Mouse (Mus musculus): Measurements from ENCODE around the gene Ncoa5. TPM values are rescaled to one million over a fixed set of nuclear protein-coding genes. Genes with fewer than 3 reads are reported as not detected.

Gene Ncoa5
- polyA plus RNA-seq, 1 experiment from 2014 or later = 85.6 TPM

GRCm38 (mm10) chr2:164991808-164992207 is 42.9 kb downstream of the Ncoa5 start:
- no peak overlapping the region for H3K27ac ChIP-seq (ENCODE audit: low read depth, low read length)
- H3K27me3 ChIP-seq (ENCODE audit: control insufficient read depth, insufficient read depth, low read length) = peaks cover 3% of the 10 kb centered on the region
- H3K4me2 ChIP-seq = no peak overlapping the region
- no peaks in the 10 kb centered on the region for H3K36me3 ChIP-seq (ENCODE audit: control insufficient read depth, insufficient read depth, low read length)
- 49% methylated on average over 10 of the region's 10 CpGs for WGBS
- ATAC-seq (ENCODE audit: low FRiP score) = no peak
- no peak overlapping the region for H3K9ac ChIP-seq (ENCODE audit: low read length)
- H3K4me3 ChIP-seq (ENCODE audit: low read depth, low read length) = no peak overlapping the region
- DNase-seq (ENCODE audit: low spot score, missing footprints) = no peak
- no peaks in the 10 kb centered on the region for H3K4me1 ChIP-seq (ENCODE audit: control insufficient read depth, insufficient read depth, low read length)
- H3K9me3 ChIP-seq (ENCODE audit: control insufficient read depth, low read length) = no peaks in the 10 kb centered on the region

DNA sequence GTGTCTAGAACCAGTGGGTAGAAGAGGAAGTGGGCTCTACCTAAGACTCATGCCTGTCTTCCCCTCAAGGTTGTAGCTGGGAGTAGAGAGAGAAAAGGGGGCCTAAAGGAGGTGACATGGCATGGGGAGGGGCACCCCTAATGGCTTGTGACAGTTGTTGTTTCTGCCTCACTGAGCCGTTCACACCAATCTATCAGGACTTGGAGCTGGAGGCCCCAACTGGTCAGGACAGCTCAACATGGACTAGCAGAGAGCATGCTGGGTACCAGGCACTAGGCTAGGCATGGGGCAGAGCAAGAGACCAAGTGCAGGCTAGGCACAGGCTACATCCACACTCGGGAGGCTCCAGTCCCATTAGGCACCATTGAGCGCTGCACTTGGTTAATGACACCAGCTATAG is 43.6 kb downstream of the Ncoa5 start:
- WGBS = 83% methylated on average over 3 of the region's 3 CpGs
- H3K4me3 ChIP-seq (ENCODE audit: low read depth, low read length) = no peak overlapping the region
- ATAC-seq (ENCODE audit: low FRiP score) = no peak

GRCm38 (mm10) chr2:164988777-164989176 is 45.9 kb downstream of the Ncoa5 start:
- Histone ChIP-seq H3K9me3 (ENCODE audit: control insufficient read depth, low read length) (no peaks in the 10 kb centered on the region), H3K27ac (ENCODE audit: low read depth, low read length) (no peak overlapping the region), H3K4me2 (no peak overlapping the region), H3K4me3 (ENCODE audit: low read depth, low read length) (no peak overlapping the region), H3K4me1 (ENCODE audit: control insufficient read depth, insufficient read depth, low read length) (peaks cover 4% of the 10 kb centered on the region; the same call in 1 of the 2 replicates), H3K27me3 (ENCODE audit: control insufficient read depth, insufficient read depth, low read length) (no peaks in the 10 kb centered on the region), H3K9ac (ENCODE audit: low read length) (no peak overlapping the region), H3K36me3 (ENCODE audit: control insufficient read depth, insufficient read depth, low read length) (no peaks in the 10 kb centered on the region)
- peak; percentile 73 for DNase-seq (ENCODE audit: low spot score, missing footprints)
- ATAC-seq (ENCODE audit: low FRiP score) = no peak
- 72% methylated on average over 13 of the region's 13 CpGs for WGBS

More for the DNA sequence above, 43.6 kb downstream of the Ncoa5 start:
- H3K36me3 ChIP-seq (ENCODE audit: control insufficient read depth, insufficient read depth, low read length) = no peaks in the 10 kb centered on the region
- H3K27me3 ChIP-seq (ENCODE audit: control insufficient read depth, insufficient read depth, low read length) = no peaks in the 10 kb centered on the region; the same call in 1 of the 2 replicates
- no peak overlapping the region for H3K9ac ChIP-seq (ENCODE audit: low read length)
- H3K9me3 ChIP-seq (ENCODE audit: control insufficient read depth, low read length) = no peaks in the 10 kb centered on the region
- DNase-seq (ENCODE audit: low spot score, missing footprints) = no peak
- H3K4me2 ChIP-seq = no peak overlapping the region
- no peaks in the 10 kb centered on the region for H3K4me1 ChIP-seq (ENCODE audit: control insufficient read depth, insufficient read depth, low read length)
- no peak overlapping the region for H3K27ac ChIP-seq (ENCODE audit: low read depth, low read length)

GRCm38 (mm10) chr2:164986371-164987027 is 48.2 kb downstream of the Ncoa5 start:
- H3K4me2 ChIP-seq = no peak overlapping the region
- peaks cover 4% of the 10 kb centered on the region; the same call in 1 of the 2 replicates for H3K4me1 ChIP-seq (ENCODE audit: control insufficient read depth, insufficient read depth, low read length)
- no peaks in the 10 kb centered on the region for H3K27me3 ChIP-seq (ENCODE audit: control insufficient read depth, insufficient read depth, low read length)
- H3K9ac ChIP-seq (ENCODE audit: low read length) = no peak overlapping the region
- no peak overlapping the region for H3K27ac ChIP-seq (ENCODE audit: low read depth, low read length)
- DNase-seq (ENCODE audit: low spot score, missing footprints) (no peak), ATAC-seq (ENCODE audit: low FRiP score) (no peak)
- H3K9me3 ChIP-seq (ENCODE audit: control insufficient read depth, low read length) = no peaks in the 10 kb centered on the region
- no peak overlapping the region for H3K4me3 ChIP-seq (ENCODE audit: low read depth, low read length)
- 73% methylated on average over 14 of the region's 14 CpGs for WGBS
- H3K36me3 ChIP-seq (ENCODE audit: control insufficient read depth, insufficient read depth, low read length) = no peaks in the 10 kb centered on the region

DNA sequence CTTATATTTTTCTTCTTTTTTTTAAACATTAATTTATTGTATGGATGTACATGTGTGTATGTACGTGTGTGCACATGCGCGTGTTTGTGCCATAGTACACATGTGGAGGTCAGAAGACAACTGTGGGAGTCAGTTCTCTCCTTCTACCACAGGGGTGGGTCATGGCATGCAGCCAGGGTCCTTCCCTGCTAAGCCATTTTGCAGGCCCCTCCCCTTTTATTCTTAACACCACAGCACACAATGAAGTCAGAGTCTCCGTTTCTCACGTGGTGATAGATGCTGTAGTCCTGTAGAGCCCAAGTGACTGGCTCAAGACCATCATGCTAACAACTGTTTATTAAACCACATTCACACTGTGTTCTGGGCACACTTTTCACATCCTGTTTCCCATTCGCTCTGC is 48.7 kb downstream of the Ncoa5 start:
- H3K4me1 ChIP-seq (ENCODE audit: control insufficient read depth, insufficient read depth, low read length) = peaks cover 4% of the 10 kb centered on the region; the same call in 1 of the 2 replicates
- H3K9ac ChIP-seq (ENCODE audit: low read length) = no peak overlapping the region
- no peaks in the 10 kb centered on the region for H3K9me3 ChIP-seq (ENCODE audit: control insufficient read depth, low read length)
- no peak overlapping the region for H3K27ac ChIP-seq (ENCODE audit: low read depth, low read length)
- DNase-seq (ENCODE audit: low spot score, missing footprints) (no peak), ATAC-seq (ENCODE audit: low FRiP score) (no peak)
- H3K36me3 ChIP-seq (ENCODE audit: control insufficient read depth, insufficient read depth, low read length) = no peaks in the 10 kb centered on the region
- WGBS = 85% methylated on average over 6 of the region's 6 CpGs
- H3K4me3 ChIP-seq (ENCODE audit: low read depth, low read length) = no peak overlapping the region
- H3K27me3 ChIP-seq (ENCODE audit: control insufficient read depth, insufficient read depth, low read length) = no peaks in the 10 kb centered on the region
- H3K4me2 ChIP-seq = no peak overlapping the region

- Histone ChIP-seq H3K9me3 (ENCODE audit: control insufficient read depth, low read length) (no peaks in the 10 kb centered on the region), H3K4me2 (no peak overlapping the region), H3K36me3 (ENCODE audit: control insufficient read depth, insufficient read depth, low read length) (no peaks in the 10 kb centered on the region), H3K27ac (ENCODE audit: low read depth, low read length) (no peak overlapping the region), H3K4me3 (ENCODE audit: low read depth, low read length) (no peak overlapping the region), H3K9ac (ENCODE audit: low read length) (no peak overlapping the region), H3K27me3 (ENCODE audit: control insufficient read depth, insufficient read depth, low read length) (no peaks in the 10 kb centered on the region), H3K4me1 (ENCODE audit: control insufficient read depth, insufficient read depth, low read length) (peaks cover 4% of the 10 kb centered on the region; the same call in 1 of the 2 replicates)
- WGBS = 16% methylated on average over 7 of the region's 7 CpGs
- DNase-seq (ENCODE audit: low spot score, missing footprints) = peak; percentile 90
- no peak for ATAC-seq (ENCODE audit: low FRiP score)
Measured at GRCm38 (mm10) chr2:164979749-164980148, 54.9 kb downstream of the Ncoa5 start.

DNA sequence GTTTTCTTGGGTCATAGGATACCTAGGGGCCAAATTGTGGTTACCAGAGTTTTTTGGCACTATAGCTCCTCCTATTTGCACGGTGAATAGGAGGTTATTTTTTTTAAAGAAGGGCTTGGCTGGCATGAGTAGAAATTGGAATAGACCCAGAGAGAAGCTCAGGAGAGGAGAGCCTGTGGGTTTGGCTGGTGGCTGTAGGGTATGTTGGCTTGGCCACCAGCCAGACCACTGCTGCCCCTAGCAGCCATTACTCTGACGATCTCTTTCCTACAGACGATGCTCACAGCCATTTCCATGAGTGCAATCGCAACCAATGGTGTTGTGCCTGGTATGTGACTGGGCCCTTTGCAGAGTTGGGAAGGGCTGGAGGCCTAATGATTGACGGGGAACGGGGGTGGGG is 59.1 kb downstream of the Ncoa5 start:
- peaks cover 17% of the 10 kb centered on the region for H3K27me3 ChIP-seq (ENCODE audit: control insufficient read depth, insufficient read depth, low read length)
- peaks cover 6% of the 10 kb centered on the region for H3K4me1 ChIP-seq (ENCODE audit: control insufficient read depth, insufficient read depth, low read length)
- DNase-seq (ENCODE audit: low spot score, missing footprints) (no peak), ATAC-seq (ENCODE audit: low FRiP score) (no peak)
- H3K9ac ChIP-seq (ENCODE audit: low read length) = no peak overlapping the region
- H3K4me2 ChIP-seq = no peak overlapping the region
- 77% methylated on average over 6 of the region's 6 CpGs for WGBS
- H3K36me3 ChIP-seq (ENCODE audit: control insufficient read depth, insufficient read depth, low read length) = no peaks in the 10 kb centered on the region
- H3K27ac ChIP-seq (ENCODE audit: low read depth, low read length) = no peak overlapping the region
- no peaks in the 10 kb centered on the region for H3K9me3 ChIP-seq (ENCODE audit: control insufficient read depth, low read length)
- no peak overlapping the region for H3K4me3 ChIP-seq (ENCODE audit: low read depth, low read length)

GRCm38 (mm10) chr2:164972646-164973045 is 62.0 kb downstream of the Ncoa5 start:
- Histone ChIP-seq H3K9ac (ENCODE audit: low read length) (no peak overlapping the region), H3K9me3 (ENCODE audit: control insufficient read depth, low read length) (no peaks in the 10 kb centered on the region), H3K4me2 (no peak overlapping the region), H3K4me3 (ENCODE audit: low read depth, low read length) (no peak overlapping the region), H3K4me1 (ENCODE audit: control insufficient read depth, insufficient read depth, low read length) (peaks cover 20% of the 10 kb centered on the region), H3K27ac (ENCODE audit: low read depth, low read length) (no peak overlapping the region), H3K27me3 (ENCODE audit: control insufficient read depth, insufficient read depth, low read length) (peaks cover 47% of the 10 kb centered on the region), H3K36me3 (ENCODE audit: control insufficient read depth, insufficient read depth, low read length) (no peaks in the 10 kb centered on the region)
- 76% methylated on average over 5 of the region's 5 CpGs for WGBS
- DNase-seq (ENCODE audit: low spot score, missing footprints) (no peak), ATAC-seq (ENCODE audit: low FRiP score) (no peak)

GRCm38 (mm10) chr2:164970631-164971196 is 64.0 kb downstream of the Ncoa5 start:
- Histone ChIP-seq H3K36me3 (ENCODE audit: control insufficient read depth, insufficient read depth, low read length) (no peaks in the 10 kb centered on the region), H3K4me1 (ENCODE audit: control insufficient read depth, insufficient read depth, low read length) (peaks cover 22% of the 10 kb centered on the region), H3K4me2 (peak overlapping the region; percentile 44), H3K4me3 (ENCODE audit: low read depth, low read length) (peak overlapping the region; percentile 19), H3K9me3 (ENCODE audit: control insufficient read depth, low read length) (no peaks in the 10 kb centered on the region), H3K27me3 (ENCODE audit: control insufficient read depth, insufficient read depth, low read length) (peaks cover 66% of the 10 kb centered on the region), H3K27ac (ENCODE audit: low read depth, low read length) (no peak overlapping the region), H3K9ac (ENCODE audit: low read length) (0 out of 2 replicates have a peak overlapping the region, but pooled peaks have one; percentile 10)
- ATAC-seq (ENCODE audit: low FRiP score) (peak; percentile 70; the same call in 1 of the 2 replicates), DNase-seq (ENCODE audit: low spot score, missing footprints) (peak; percentile 92)
- 0% methylated on average over 42 of the region's 42 CpGs for WGBS
